Mouse (Mus musculus): ENCODE data around the gene Dnajc3.

Gene Dnajc3

GRCm38 (mm10) chr14:118937533-118938492 is at the start of gene Dnajc3:
Gene Dnajc3 (plus strand): TSS chr14:118937976.
- peak; percentile 88 for DNase-seq (ENCODE audit: low read depth, low spot score)

GRCm38 (mm10) chr14:118890101-118890500 is 47.7 kb upstream of the Dnajc3 start:
- DNase-seq (ENCODE audit: low read depth, low spot score), result no peak

- DNase-seq (ENCODE audit: low read depth, low spot score), result no peak
Observed at GRCm38 (mm10) chr14:118895228-118895627, 42.5 kb upstream of the Dnajc3 start.

- no peak for DNase-seq (ENCODE audit: low read depth, low spot score)
Observed at GRCm38 (mm10) chr14:118895655-118896054, 42.1 kb upstream of the Dnajc3 start.

GRCm38 (mm10) chr14:118899940-118900339 is 37.8 kb upstream of the Dnajc3 start:
- no peak for DNase-seq (ENCODE audit: low read depth, low spot score)

GRCm38 (mm10) chr14:118900911-118901310 is 36.9 kb upstream of the Dnajc3 start:
- no peak for DNase-seq (ENCODE audit: low read depth, low spot score)

GRCm38 (mm10) chr14:118903397-118903796 is 34.4 kb upstream of the Dnajc3 start:
- no peak for DNase-seq (ENCODE audit: low read depth, low spot score)

GRCm38 (mm10) chr14:118903867-118904562 is 33.8 kb upstream of the Dnajc3 start:
- DNase-seq (ENCODE audit: low read depth, low spot score), result no peak

- DNase-seq (ENCODE audit: low read depth, low spot score), result no peak
Observed at GRCm38 (mm10) chr14:118907592-118907991, 30.2 kb upstream of the Dnajc3 start.

- DNase-seq (ENCODE audit: low read depth, low spot score), result no peak
Observed at GRCm38 (mm10) chr14:118909872-118910271, 27.9 kb upstream of the Dnajc3 start.

- DNase-seq (ENCODE audit: low read depth, low spot score), result peak; percentile 34
Observed at GRCm38 (mm10) chr14:118910332-118911222, 27.2 kb upstream of the Dnajc3 start.

- DNase-seq (ENCODE audit: low read depth, low spot score), result no peak
Observed at GRCm38 (mm10) chr14:118911521-118911920, 26.3 kb upstream of the Dnajc3 start.

GRCm38 (mm10) chr14:118913651-118914050 is 24.1 kb upstream of the Dnajc3 start:
- no peak for DNase-seq (ENCODE audit: low read depth, low spot score)

GRCm38 (mm10) chr14:118919025-118919424 is 18.8 kb upstream of the Dnajc3 start:
- no peak for DNase-seq (ENCODE audit: low read depth, low spot score)

GRCm38 (mm10) chr14:118920654-118921053 is 17.1 kb upstream of the Dnajc3 start:
- DNase-seq (ENCODE audit: low read depth, low spot score), result no peak

GRCm38 (mm10) chr14:118922251-118922650 is 15.5 kb upstream of the Dnajc3 start:
- no peak for DNase-seq (ENCODE audit: low read depth, low spot score)

- DNase-seq (ENCODE audit: low read depth, low spot score), result no peak
Observed at GRCm38 (mm10) chr14:118922667-118923184, 15.1 kb upstream of the Dnajc3 start.

GRCm38 (mm10) chr14:118924673-118925615 is 12.8 kb upstream of the Dnajc3 start, which contains the start of gene Dzip1:
Gene Dzip1 (minus strand): TSS chr14:118925460.
- DNase-seq (ENCODE audit: low read depth, low spot score), result peak; percentile 60

- no peak for DNase-seq (ENCODE audit: low read depth, low spot score)
Observed at GRCm38 (mm10) chr14:118928565-118928964, 9.2 kb upstream of the Dnajc3 start.

- DNase-seq (ENCODE audit: low read depth, low spot score), result no peak
Observed at GRCm38 (mm10) chr14:118929779-118930178, 8.0 kb upstream of the Dnajc3 start.

Data from WW6 (cell line).